Mouse (Mus musculus) myocyte (in vitro differentiated cells): Measurements from ENCODE around the gene Ogt.

ENCODE experiments used
- CEBPB ChIP-seq: IDR thresholded peaks from 2 replicates; pipeline ENCODE4 v1.6.1; 2011; ENCODE audit warnings: mild to moderate bottlenecking, moderate library complexity; ENCODE audit not compliant: poor library complexity, insufficient read depth, severe bottlenecking
- E2F4 ChIP-seq: IDR thresholded peaks from one replicate; pipeline ENCODE4 v1.6.1; 2011; ENCODE audit warnings: mild to moderate bottlenecking, control low read depth, moderate library complexity; ENCODE audit not compliant: insufficient read depth
- MAX ChIP-seq: IDR thresholded peaks from one replicate; pipeline ENCODE4 v1.6.1; 2011; ENCODE audit warnings: low read depth, mild to moderate bottlenecking, control low read depth
- MYOD1 ChIP-seq, 3 experiments: IDR thresholded peaks; one replicate each; pipeline ENCODE4 v1.6.1; 2011; ENCODE audit warnings: control low read depth in 2 of 3, low read depth in 2 of 3, mild to moderate bottlenecking in 2 of 3, moderate library complexity in 1 of 3; ENCODE audit not compliant: insufficient read length in 2 of 3, control insufficient read depth in 1 of 3
- MYOG ChIP-seq, 3 experiments: IDR thresholded peaks; one replicate each; pipeline ENCODE4 v1.6.1; 2011; ENCODE audit warnings: control low read depth in 2 of 3, low read depth in 2 of 3, mild to moderate bottlenecking in 2 of 3; ENCODE audit not compliant: insufficient read length in 2 of 3, control insufficient read depth in 1 of 3, insufficient read depth in 1 of 3
- POLR2A ChIP-seq: IDR thresholded peaks from one replicate; pipeline ENCODE4 v1.6.1; 2011; ENCODE audit warnings: low read depth, mild to moderate bottlenecking, control low read depth, moderate library complexity; ENCODE audit not compliant: insufficient read length
- POLR2AphosphoS2 ChIP-seq: IDR thresholded peaks from one replicate; pipeline ENCODE4 v1.6.1; 2011; ENCODE audit warnings: low read depth, control low read depth; ENCODE audit not compliant: insufficient read length
- SRF ChIP-seq: IDR thresholded peaks from one replicate; pipeline ENCODE4 v1.6.1; 2011; ENCODE audit warnings: low read depth; ENCODE audit not compliant: control insufficient read depth, insufficient read length
- TCF3 ChIP-seq: IDR thresholded peaks from one replicate; pipeline ENCODE4 v1.6.1; 2011; ENCODE audit warnings: low read depth, control low read depth; ENCODE audit not compliant: insufficient read length
- USF1 ChIP-seq: IDR thresholded peaks from one replicate; pipeline ENCODE4 v1.6.1; 2011; ENCODE audit warnings: low read depth, mild to moderate bottlenecking, control low read depth, moderate library complexity

GRCm38 (mm10) chrX:101616183-101616582 is 23.7 kb upstream of the Ogt start:
- TF ChIP-seq MYOG (IDR thresholded peaks at IDR 0.05; ENCODE audit: control insufficient read depth in 1 of 3, insufficient read depth in 1 of 3, insufficient read length in 2 of 3, low read depth in 2 of 3) (no peak), USF1 (no peak), POLR2A (no peak), POLR2AphosphoS2 (no peak), SRF (no peak), CEBPB (no peak), MYOD1 (IDR thresholded peaks at IDR 0.05; ENCODE audit: control insufficient read depth in 1 of 3, insufficient read length in 2 of 3, low read depth in 2 of 3) (no peak), E2F4 (no peak), TCF3 (no peak), MAX (no peak)
